Mouse (Mus musculus): ENCODE results near the gene Sema4f. TPM values are rescaled to one million over a fixed set of nuclear protein-coding genes. Genes with fewer than 3 reads are reported as not detected.
A peak's percentile ranks its signal among the peaks of the same experiment; 100 is the strongest.

Sema4f gene
- polyA plus RNA-seq, 2 experiments from 2014 or later: 2.7 to 3.8 TPM

DNA sequence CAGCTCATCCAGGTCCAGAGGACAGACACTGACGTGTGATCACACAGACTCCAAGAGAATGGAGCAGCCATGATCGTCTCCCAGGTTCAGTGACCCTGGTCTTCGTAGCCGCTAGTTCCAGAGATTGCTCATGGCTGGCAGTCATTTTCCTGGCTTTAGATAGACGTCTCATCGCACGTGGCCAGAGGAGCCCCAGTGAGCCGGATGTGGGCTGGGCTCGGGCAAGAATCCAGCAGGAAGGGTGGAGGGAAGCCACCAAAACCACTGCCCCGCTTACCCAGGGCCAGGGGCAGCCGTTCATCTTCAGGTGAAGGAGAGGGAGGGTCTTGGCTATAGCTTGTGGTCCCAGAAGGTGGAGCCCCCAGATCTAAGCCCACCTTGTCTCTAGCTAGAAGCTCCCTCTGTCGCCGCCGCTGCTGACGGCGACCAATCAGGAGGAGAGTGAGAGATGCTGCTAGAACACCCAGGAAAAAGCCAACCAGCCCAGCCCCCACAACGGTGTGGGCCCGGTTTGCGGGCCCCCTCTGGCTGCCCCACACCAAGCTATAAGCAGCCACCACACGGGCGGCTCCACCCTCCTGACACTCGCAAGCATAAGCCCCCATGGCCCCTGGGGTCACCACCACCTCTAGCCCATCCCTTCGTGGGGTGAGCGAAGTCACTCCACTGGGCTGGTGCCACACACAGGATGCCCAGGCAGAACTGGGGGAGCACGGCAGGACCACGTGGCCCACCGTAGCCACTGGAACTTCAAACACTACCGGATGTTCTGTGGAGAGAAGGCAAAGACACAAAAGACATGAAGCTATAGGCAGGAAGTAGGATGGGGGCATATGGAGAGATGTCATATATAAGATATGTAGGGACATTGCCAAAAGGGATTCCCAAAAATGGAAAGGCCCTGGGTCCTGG lies 26.0 kb downstream of the Sema4f start:
- ATAC-seq: peak; percentile 83

DNA sequence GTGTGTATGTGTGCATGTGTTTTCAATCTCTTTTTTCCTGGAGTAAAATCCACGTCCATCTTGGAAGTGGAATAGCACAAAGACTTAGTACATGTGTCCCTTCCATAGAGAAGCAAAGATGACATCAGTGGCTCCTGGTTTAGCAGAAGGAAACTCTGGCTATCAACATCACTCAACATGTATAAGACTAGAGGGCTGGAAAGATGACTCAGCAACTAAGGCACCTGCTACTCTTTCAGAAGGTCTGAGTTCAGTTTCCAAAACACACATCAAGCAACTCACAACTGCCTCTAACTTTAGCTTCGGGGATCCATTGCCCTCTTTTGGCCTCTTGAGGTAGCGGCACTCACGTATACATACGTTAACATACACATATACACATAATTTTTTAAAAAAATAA lies 28.3 kb downstream of the Sema4f start:
- ATAC-seq: no peak

- ATAC-seq: peak; percentile 34
Measured at GRCm38 (mm10) chr6:82909136-82909855, 30.3 kb downstream of the Sema4f start.

GRCm38 (mm10) chr6:82908034-82908433 lies 31.5 kb downstream of the Sema4f start:
- no peak for ATAC-seq

DNA sequence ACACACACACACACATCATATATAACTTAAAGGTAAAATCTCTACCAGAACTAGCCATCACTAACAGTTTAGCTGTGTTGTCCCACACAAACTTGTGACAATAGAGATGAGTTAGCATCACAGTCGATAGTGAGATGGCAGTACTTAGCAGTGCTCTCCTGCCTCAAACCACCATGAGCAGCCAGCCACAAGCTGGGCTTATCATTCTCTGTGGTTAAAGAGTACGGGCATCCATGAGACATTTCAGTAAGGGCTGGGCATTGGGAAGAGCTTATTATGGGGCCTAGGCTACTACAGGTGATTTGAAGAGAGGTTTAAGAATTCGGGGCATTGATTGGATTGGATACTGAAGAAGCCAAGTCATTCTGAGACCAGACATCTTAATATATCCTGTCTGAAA lies 32.6 kb downstream of the Sema4f start:
- ATAC-seq: no peak

DNA sequence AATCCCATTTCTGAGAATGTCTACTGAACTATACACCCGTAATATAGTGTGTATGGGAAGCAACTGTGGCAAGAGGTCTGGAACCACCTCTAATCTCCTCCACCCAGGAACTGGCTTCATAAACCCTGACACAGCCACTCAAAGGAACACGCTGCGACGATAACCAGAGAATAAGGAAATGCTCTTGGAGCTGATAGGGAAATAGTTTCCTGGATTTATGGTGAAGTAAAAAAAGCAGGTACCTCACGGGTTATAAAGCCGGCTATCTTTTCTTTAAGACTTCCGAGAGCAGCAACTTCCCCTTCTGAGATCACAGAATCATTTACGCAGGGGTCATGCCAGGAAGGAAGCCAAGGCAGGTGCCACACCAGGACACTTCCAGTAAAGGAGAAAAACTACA lies 37.0 kb downstream of the Sema4f start:
- no peak for ATAC-seq

- ATAC-seq: no peak
Measured at GRCm38 (mm10) chr6:82898745-82899144, 40.8 kb downstream of the Sema4f start.

- ATAC-seq: no peak
Measured at GRCm38 (mm10) chr6:82898227-82898626, 41.3 kb downstream of the Sema4f start.

DNA sequence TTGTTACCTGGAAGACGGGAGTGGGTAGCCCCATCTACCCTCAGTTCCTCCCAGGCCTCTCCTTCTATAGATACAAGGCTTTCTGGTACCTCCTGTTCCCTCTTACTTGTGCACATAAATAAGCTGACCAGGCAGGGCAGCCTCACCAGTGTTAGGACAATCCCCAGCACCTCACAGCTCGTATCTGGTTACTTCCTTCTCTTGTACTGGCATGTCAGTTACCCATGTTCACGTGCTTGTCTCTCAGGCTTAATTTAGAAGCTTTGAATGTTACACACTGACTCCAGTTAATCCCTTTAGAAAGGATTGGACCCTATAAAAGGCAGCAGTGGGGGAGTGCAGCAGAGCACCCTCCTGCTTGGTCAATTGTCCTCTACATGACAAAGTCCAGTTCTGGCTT lies 42.3 kb downstream of the Sema4f start:
- no peak for ATAC-seq

- ATAC-seq: no peak
Measured at GRCm38 (mm10) chr6:82893415-82893814, 46.2 kb downstream of the Sema4f start.

GRCm38 (mm10) chr6:82892540-82892939 lies 47.0 kb downstream of the Sema4f start:
- ATAC-seq: no peak

- ATAC-seq: peak; percentile 49
Measured at GRCm38 (mm10) chr6:82891488-82891887, 48.1 kb downstream of the Sema4f start.

DNA sequence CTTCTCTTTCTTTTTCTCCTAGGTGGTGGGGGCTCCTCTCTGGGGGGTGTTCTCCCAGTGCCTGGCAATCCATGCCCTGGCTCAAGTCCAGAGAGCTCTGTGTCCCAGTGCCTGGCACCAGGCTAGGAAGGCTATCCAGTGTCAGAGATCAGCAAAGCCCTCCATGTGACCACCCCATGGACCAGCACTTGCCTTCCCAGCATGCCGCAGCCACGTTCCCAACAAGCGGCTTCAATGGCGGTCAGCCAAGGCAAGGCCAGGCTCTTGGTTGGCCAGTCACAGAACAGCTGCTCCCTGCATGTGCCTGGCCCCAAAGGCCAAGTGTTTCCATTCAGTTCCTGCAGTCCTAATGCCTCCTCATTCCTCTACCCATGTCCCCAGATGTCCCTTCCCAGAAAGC lies 53.2 kb downstream of the Sema4f start:
- ATAC-seq: no peak

- no peak for ATAC-seq
Measured at GRCm38 (mm10) chr6:82885909-82886308, 53.7 kb downstream of the Sema4f start.

DNA sequence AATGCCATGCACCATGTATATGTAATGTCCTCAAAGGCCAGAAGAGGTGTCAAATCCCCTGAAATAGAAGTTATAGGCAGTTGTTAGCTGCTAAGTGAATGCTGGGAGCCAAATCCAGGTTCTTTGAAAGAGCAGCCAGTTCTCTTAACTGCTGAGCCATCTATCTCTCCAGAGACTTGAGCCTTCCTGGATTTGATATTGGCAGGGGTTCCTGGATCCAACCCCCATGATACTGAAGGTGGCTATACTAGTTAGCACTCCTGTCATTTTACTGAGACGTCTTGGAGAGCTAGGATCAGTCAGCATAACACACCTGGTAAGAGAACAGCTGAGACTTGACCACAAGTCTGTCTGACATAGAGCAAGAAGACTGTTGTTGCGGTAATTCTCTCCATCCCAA lies 54.1 kb downstream of the Sema4f start:
- ATAC-seq: no peak

- no peak for ATAC-seq
Measured at GRCm38 (mm10) chr6:82884570-82884969, 55.0 kb downstream of the Sema4f start.

DNA sequence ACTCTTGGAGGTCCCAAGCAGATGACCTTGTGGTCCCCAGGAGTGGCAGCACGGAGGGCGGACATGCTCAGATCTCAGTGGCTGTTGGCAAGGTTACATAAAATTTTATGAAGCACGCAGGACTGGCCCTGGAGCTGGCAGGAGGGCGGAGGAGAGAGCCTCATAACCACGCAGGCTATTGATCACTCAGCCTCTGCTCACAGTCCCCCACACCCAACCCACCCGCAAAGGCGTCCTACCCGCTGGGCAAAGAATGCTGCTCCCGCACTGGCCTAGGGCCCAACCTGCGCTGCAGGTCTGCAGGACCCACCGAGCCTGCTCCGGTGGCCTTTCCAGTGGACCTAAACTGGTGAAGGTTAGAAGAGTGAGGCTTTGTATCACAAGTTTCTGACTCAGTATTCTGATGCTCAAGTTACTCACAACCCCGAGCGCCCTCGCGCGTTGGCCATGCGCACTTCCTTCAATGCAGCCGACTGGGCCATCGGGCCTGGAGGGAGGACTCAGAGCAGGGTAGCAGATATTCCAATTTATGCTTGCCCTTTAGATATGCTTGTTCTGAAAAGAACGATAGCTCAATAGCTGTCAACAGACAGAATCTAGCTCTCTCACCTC lies 58.0 kb downstream of the Sema4f start:
- no peak for ATAC-seq

DNA sequence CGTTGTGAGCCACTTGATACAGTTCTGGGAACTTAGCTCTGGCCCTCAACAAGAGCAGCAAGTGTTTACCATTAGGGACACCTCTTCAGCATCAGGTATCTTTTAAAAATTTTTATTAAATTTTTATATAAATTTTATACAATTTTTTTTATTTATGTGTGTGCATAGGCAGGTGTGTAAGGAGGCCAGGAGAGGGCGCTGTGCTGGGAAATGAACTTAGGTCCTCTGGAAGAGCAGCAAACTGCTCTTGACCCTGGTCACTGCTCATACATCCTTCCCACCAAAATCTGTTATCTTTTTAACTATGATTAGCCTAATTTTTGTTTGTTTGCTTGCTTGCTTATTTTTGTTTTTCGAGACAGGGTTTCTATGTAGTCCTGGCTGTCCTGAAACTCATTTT lies 58.8 kb downstream of the Sema4f start:
- no peak for ATAC-seq

- no peak for ATAC-seq
Measured at GRCm38 (mm10) chr6:82879463-82880089, 60.0 kb downstream of the Sema4f start.

GRCm38 (mm10) chr6:82875509-82875935 lies 64.0 kb downstream of the Sema4f start:
- no peak for ATAC-seq

- peak; percentile 87 for ATAC-seq
Measured at GRCm38 (mm10) chr6:82872332-82872707, 67.2 kb downstream of the Sema4f start.

GRCm38 (mm10) chr6:82871632-82872331 lies 67.8 kb downstream of the Sema4f start:
- peak; percentile 32 for ATAC-seq
